Mouse (Mus musculus) olfactory bulb, adult 2 months (tissue): ENCODE results near the gene Trpc7.

Experiments
- CTCF ChIP-seq: fragments of 200-500 bp; IDR thresholded peaks from 2 replicates; pipeline ENCODE4 v1.5.1; 2012; ENCODE audit warnings: low read depth, mild to moderate bottlenecking, low read length, moderate library complexity; ENCODE audit not compliant: insufficient read depth
- POLR2A ChIP-seq: fragments of 200-500 bp; IDR thresholded peaks from 2 replicates; pipeline ENCODE4 v1.6.1; 2012; ENCODE audit warnings: mild to moderate bottlenecking, low read depth, low read length, moderate library complexity; ENCODE audit not compliant: insufficient read depth

- no peak for TF ChIP-seq POLR2A
- no peak for TF ChIP-seq CTCF
These were observed 18.9 kb upstream of the Trpc7 start for GRCm38 (mm10) chr13:56914721-56915120.
